Mouse (Mus musculus) mouse trophoblast stem cell (cell line): ENCODE results near the gene Sc5d.

Source experiments
- in situ Hi-C, 2 experiments: fragments of 300-500 bp; cut with MseI, MboI; formaldehyde crosslinking; loops; 2 replicates in 1 of 2; 3 replicates in 1 of 2; pipeline ENCODE4 v1.15.1; 2025

The Sc5d gene

DNA sequence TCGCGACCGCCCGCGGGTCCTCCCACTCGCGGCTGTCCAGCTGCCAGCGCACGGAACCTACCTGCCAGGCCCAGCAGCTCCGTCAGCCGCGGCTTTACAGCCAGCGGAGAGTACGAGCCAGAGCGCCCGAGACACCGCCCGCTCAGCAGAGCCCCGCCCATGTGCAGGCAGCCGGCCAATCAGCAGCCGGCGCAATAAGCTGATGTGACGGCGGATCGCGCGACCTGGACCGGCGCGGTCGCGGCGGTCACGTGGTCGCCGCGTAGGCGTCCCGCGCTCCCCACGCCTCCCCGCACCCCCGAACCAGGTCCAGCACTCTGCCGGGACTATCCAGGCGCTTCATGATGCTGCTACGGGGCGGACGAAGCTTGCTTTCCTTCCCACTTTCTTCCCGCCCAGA is at the start of gene Sc5d:
Sc5d (minus strand) TSS at position 112 of the 400 bp plus-strand sequence.
- in situ Hi-C loops, result no loop called here

GRCm38 (mm10) chr9:42311311-42311710 is 47.3 kb upstream of the Sc5d start:
- in situ Hi-C loops, result no loop called here

GRCm38 (mm10) chr9:42303894-42304293 is 39.8 kb upstream of the Sc5d start:
- in situ Hi-C loops, result no loop called here

DNA sequence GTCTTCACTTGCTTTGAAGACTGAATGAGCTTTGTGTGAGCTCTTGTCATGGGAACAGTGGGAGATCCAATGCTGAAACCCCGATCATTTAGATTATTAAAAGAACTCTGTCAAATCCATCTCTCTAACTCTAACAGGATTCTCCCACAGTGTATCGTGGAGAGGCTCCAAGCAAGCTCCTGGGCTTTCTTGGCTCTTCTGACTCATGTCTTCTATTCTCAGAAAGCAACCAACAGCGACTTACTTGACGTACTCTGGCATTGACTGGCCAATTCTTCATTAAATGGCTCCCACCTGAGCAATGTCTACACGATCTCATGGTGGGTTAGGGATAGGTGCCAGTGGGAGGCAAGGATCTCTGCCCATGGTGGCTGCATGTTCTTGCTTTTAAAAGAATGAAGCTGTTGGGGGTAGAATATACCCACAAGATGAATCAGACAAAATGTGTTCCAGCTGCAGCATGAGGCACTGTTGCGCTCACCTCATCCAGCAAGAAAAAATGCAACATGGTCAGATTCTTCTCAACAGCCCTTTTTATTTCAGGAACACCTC is 37.1 kb upstream of the Sc5d start:
- in situ Hi-C loops, result no loop called here

GRCm38 (mm10) chr9:42296297-42296922 is 32.4 kb upstream of the Sc5d start:
- in situ Hi-C loops, result no loop called here

DNA sequence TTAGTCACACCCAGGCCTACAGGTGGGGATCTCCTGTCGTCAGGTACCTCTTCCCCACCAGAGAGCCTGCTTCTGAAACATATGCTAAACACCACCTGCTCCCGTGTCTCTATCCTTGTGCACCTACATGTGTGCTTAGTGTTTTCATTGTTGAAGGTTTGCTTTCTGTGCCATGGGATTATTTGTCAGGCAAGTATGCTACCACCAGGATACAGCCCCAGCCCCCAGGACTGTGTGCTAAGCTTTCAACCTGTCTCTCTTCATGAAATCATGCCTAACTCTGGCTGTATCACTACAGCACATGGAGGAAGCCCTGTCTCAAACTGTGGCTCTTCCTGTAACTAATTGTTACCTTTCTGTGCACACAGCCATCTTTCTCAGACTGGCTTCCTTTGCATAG is 30.1 kb upstream of the Sc5d start:
- in situ Hi-C loops, result no loop called here

DNA sequence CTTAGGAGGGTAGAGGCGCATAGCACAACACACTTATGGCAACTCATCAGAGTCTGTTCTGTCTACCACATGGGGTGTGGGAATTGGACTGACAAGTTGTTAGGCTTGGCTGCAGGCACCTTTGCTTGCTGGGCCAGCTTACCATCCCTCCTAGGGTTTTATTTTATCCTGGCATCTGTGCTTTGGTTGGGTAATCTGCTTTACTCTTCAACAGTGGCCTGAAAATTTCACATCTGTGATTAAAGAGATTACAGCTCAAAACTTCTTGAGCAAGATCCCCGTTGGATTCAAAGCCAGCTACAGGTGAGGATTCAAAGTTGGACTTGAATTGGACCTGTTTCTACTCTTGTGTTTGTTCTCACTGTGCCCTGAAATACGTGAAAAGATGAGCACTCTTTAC is 29.5 kb upstream of the Sc5d start:
- in situ Hi-C loops, result no loop called here

DNA sequence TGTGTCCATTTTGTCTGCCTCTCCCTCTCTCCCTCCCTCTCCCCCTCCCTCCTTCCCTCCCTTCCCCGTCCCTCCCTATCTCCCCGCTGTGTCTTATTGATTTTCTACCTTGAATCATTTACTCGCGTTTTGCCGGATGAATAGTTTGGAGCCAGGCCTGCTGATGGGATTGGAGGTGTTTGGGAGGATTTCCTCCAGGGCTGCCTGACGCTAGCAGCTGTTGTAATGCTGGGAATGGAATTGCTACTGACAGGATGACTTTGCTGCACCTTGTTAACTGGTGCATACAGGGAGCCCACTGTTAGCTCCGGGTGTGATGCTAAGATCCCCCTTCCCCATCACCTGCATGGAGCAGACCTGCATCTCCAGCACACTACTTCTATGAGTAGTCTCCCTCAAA is 29.0 kb upstream of the Sc5d start:
- in situ Hi-C loops, result no loop called here

DNA sequence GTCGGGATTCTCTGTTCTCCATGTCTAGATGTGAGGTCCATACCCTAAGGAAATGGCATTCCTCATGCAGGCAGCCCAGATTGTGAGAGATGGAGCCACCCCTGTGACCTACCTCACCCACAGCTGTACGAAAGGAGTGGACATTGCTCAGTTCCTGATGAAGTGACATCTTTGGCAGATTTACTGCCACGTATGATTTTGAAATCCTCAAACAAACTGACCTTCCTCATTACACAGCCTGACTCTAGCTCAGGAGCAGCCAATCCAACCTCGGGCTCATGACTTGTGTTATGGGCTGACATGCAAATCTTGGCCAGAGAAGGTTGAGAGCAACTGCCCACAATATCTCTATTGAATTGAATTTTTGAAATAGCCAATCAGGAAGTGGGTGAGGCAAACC is 15.6 kb upstream of the Sc5d start:
- in situ Hi-C loops, result no loop called here

- in situ Hi-C loops, result no loop called here
Measured at GRCm38 (mm10) chr9:42278046-42278445, 14.0 kb upstream of the Sc5d start.

GRCm38 (mm10) chr9:42277606-42278005 is 13.6 kb upstream of the Sc5d start:
- in situ Hi-C loops, result no loop called here

DNA sequence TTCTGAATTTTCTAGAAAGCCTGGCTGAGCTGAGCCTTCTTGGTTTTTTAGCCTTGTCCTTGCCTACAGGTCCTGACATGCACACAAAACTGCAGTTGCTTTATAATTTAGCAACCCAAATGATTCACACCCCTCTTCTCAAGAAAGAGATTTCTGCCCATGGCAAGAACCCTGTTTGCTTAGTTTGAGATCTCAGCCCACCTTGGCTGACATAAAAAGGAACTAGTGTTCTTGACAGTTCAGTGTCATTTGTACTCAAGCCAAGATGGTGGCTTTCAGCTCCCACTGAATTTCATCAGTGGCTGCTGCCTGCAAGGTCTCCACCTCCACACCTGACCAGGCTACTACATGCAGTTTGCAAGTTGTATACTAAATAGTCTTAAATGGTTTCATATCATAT is 13.1 kb upstream of the Sc5d start:
- in situ Hi-C loops, result no loop called here

DNA sequence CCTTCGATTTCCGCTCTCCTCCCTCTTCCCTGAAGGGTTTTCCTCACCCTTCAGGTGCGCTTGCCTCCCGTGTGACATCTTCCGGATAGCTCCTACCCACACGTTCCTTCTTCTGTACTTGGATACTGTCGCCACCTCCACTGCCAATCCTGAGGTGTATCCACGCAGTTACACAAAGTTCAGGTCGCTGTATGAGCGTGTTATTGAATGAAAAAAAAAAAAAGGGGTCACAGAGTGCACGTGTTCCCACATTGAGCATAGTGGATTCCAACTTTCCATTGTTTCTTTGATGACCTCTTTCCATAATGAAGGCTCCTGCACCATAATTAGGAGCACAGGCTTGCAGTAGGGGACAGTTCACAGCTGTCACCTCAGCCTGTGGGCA is 11.7 kb upstream of the Sc5d start:
- in situ Hi-C loops, result no loop called here

DNA sequence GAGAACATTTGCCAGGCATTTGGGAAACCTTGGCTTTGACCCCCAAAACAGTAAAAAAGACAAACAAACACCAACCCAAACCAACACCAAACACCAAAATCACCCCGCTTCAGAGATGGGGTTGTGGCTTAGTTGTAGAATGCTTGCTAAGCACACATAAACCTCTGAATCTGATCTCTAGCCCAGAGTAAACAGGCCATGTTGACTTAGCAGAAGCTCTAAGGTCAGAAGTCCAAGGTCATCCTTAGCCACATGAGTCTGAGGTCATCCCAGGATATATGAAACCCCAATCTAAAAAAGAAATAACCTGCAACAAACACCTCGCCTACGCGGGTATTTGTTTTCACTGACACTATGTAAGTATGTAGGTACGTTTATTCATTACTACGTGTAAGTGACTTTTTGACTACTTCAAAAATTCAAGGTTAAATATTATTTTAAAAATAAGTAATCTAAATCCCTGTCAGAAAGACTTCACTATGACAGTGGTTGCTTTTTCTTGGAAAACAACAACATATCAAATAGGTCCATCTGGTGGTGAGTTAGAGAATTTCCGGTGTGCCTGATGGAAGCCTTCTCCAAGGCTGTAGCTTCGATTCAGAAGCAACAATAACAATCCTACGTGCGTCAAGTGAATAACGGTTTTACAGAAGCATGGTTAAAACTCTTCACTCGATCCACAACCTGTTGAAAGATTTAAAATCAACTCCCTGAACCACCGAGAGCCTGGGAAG is 11.1 kb upstream of the Sc5d start:
- in situ Hi-C loops, result no loop called here

DNA sequence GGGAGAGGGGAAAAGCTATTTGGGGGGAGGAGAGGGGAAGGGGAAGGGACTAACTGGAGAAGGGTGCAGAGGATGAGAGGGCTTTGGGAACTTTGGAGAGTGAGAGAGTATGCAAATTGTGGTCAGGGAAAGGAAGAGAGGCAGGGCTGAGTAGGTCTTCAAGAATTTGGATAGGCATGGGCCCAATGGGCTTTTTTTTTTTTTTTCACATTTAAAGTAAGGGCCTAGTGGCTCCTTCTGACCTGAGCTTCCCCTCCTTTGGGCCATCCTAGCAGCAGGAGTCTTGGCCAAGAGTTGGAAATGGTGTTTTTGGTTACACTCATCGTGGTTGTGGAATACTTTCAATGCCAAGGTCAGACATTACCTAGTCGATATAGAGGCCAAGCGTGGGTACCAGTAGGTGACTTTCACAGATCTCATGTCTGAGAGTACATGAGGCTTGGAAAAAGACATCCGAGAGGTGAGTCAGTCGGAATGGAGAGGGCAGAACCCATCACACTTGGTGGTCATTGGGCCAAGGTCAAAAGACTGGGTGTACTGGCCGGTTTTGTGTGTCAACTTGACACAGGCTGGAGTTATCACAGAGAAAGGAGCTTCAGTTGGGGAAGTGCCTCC is 9.7 kb upstream of the Sc5d start:
- in situ Hi-C loops, result no loop called here

DNA sequence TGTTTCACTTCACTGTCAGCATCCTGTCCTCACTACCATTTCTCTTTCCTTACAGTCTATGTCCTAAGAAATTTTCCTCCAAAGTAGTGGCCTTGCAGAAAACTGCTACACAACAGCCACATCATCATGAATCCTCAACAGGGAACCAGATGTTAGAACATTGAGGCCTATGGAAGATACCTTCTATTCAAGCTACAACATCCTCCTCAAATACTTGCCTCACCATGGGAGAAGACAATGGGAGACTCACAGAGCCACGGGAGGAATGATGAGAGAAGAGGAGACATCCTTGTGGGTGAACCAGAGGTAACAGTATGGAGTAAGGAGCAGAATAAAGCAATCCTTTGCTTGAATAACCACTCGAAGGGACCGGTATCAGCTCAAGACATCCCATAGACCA is 9.1 kb upstream of the Sc5d start:
- in situ Hi-C loops, result no loop called here

GRCm38 (mm10) chr9:42272690-42273089 is 8.6 kb upstream of the Sc5d start:
- in situ Hi-C loops, result no loop called here

GRCm38 (mm10) chr9:42271456-42271855 is 7.4 kb upstream of the Sc5d start:
- in situ Hi-C loops, result no loop called here

GRCm38 (mm10) chr9:42270617-42271016 is 6.6 kb upstream of the Sc5d start:
- in situ Hi-C loops, result no loop called here

DNA sequence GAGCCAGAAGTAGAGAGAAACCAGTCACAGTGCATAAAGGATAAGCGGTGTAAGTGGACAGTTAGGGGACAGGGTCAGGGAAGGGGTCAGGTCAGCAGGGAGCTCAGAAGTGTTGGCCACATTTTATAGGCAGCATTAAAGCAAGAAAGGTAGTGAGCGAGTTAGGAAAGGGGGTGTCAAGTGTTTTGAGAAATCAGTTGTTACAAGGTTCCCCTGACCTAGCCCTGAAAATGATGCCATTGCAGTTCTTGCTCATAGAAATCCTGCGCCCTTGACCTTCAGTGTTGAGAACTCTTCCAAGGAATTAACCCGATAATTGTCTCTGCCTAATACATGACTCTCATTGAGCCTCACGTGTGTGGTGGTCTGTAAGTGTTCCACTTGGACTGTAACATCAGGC is 6.0 kb upstream of the Sc5d start:
- in situ Hi-C loops, result no loop called here

DNA sequence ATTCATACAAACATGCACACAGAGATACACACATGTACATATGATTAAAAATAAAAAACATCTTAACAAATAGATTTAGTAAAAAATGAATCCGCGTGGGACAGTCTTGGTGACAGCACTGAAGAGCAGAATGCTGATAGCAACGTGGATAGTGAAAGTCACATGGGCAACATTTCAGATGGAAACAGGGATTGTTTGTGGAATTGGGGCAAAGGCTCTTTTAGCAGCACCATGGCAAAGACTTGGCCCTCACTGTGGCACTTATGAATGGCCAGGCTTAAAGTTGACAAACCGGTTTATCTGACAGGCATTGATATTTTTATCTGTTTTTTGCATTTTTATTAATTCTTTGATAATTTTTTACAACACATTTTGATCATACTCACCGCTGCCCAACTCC is 4.3 kb upstream of the Sc5d start:
- in situ Hi-C loops, result no loop called here

DNA sequence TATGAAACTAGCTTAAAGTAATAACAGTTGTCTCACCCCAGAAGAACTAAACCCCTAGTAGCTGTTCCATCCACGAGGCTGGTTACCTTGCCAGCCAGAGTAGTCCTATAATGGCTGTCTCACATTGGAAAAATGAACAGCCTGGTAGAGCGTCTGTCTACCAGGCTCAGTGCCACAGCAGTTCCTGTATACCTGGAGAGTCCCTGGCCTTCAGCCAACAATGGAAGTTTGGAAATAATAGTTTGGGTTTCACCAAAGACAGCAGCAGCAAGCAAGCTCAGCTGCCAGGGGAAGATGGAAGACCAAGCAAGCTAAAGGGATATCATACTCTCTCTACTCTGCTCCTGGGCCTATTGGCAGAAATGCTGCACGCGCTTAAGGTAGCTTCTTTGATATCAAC is 1.3 kb upstream of the Sc5d start:
- in situ Hi-C loops, result no loop called here

DNA sequence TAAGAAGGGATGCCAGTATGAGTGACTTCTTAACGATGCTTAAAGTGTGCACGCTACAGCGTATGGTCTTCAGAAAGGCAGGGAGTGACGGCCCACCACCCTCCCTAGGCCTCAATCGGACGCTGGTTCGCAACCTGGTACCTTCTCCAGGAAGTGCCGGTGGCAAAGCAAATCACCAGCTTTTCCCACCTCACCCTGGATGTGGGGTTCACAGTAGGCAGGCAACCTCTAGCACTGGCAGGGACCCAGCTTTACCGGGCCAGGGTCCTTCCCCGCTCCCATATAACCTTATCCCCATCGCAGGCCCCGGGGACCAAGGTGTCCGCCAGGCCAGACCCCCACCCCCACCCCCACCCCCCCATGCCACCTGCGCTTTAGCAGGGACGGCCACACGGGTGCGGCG is 346 bp downstream of the Sc5d start:
- in situ Hi-C loops, result no loop called here
